Mouse (Mus musculus) urinary bladder, postnatal 4 days (tissue): ENCODE results near the gene Heg1.

Source experiments
- DNase-seq, 2 experiments: peaks; one replicate each; pipeline ENCODE4 v3.0.0; 2021 to 2022; ENCODE audit warnings: low spot score in 2 of 2

Gene Heg1

GRCm38 (mm10) chr16:33676347-33677312 lies 7.5 kb upstream of the Heg1 start:
- peak in 1 of 2 experiments; percentile 67 for DNase-seq

DNA sequence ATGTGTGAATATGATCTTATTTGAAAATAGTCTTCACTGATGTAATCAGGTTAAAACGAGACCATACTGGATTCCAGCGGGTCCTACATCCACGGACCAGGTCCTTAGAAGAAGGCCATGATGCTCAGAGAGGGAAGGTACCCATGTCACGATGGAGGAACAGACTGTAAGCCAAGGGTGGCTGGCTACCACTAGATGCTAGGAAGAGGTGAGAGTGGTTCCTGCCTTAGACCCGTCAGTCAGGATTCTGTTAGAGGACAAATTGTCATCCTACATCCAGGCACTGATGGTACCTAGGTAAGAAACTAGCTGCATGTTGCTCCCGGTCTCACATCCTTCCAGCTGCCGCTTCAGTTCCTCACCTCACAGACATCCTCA lies 6.9 kb upstream of the Heg1 start:
- DNase-seq, result no peak

- DNase-seq, result no peak
Observed at GRCm38 (mm10) chr16:33677901-33678300, 6.3 kb upstream of the Heg1 start.

- DNase-seq, result no peak
Observed at GRCm38 (mm10) chr16:33680271-33680670, 3.9 kb upstream of the Heg1 start.

GRCm38 (mm10) chr16:33680816-33681215 lies 3.4 kb upstream of the Heg1 start:
- no peak for DNase-seq

DNA sequence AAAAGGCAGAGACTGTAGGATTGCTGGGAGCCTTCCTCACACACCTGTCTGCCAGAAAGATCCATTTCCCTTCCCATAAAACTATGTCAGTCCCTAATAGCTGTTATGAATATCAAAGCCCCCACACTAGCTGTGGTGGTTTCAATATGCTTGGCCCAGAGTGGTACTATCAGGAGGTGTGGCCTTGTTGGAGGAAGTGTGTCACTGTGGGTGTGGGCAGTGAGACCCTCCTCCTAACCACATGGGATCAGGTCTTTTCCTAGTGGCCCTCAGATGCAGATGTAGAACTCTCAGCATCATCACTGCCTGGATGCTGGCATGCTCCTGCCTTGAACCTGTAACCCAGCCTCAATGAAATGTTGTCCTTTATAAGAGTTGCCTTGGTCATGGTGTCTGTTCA lies 2.5 kb upstream of the Heg1 start:
- DNase-seq, result no peak

- no peak for DNase-seq
Observed at GRCm38 (mm10) chr16:33682651-33683050, 1.5 kb upstream of the Heg1 start.

DNA sequence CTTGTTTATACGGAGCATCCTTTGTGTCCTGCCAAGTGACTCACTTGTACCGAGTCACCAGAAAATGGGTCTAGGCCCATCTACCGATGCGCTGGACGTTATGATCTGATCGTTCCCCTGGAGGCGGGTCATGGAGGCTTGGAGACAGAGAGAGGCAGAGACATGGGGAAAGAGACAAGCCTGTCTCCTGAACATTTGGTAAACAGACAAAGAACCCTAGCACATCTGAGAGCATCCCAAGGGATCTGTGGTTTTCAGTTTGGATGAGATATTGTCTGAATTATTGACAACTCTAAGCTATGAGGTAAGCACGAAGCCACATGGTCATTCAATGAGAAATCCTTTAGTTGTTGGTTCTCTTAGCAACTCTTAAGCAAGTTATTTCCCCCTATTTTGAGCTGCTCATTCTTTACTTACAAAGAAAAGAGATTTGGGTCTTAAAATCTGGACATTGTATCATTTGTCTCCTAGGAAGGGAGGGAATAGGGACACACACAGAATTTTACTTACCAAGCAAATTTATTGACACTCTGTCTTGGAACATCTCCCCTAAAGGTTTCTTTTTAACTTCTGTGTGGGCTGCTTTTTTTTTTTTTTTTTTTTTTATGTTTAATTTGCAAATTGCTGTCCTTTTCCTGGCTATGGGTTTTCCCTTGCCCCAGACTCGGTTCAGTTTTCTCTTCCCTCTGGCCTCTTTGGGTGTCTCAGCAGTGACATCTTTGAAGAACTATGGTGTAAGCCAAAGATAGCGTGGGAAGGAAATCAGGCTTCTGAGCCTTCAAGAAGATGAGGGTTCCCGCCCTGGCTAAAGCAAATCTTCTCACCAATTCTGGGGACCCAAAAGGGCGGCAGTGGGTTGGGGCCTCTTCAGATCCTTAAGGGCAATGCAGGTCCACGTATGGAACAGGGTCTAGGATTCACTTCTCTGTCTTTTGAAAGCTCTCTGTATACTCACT lies 686 bp upstream of the Heg1 start:
- no peak for DNase-seq

DNA sequence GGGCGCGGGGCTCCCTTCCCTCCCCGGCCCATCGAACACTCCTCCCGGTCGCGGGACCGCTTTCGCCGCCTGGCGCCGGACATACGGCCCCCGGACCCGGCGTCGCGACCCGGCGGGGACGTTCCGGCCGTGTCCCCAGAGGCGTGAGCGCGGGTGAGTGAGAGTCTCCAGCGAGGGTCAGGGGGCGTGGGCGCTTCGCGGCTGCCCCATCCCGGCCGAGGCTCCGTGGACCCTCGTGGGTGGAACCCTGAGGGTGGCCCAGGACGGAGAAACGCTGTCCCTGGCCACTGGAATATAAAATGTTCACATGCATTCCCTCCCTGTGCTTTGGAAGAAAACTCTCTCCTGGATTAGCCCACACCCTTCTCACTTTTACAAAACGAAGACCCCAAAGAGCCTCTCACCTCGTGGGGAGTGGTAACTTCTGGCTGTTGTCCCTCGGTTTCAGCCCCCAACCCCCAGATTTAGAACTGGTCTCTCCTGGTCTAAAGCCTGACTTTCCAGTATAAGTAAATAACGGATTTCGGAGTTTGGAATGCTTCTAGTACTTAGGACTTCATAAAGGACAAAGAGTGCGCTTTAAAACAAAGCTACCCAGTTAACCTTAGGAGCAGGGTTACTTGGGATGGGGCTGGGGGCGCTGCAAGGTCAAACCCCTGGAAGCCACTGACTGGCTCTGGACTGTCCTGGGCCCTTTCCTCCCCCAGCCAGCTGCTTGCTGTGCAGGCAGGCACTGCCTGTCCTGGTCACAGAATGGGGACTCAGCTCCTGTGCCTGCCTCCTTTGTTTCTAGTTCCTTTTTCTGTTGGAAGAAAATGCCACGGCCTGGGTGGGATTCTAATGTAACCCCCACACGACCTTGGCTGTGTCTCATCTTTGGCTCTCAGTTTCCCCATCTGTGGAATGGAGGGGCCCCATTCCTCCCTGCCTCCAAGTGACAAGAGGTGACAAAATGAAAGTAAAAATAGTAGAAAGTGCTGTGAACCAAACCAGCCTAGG lies 832 bp downstream of the Heg1 start:
- no peak for DNase-seq

DNA sequence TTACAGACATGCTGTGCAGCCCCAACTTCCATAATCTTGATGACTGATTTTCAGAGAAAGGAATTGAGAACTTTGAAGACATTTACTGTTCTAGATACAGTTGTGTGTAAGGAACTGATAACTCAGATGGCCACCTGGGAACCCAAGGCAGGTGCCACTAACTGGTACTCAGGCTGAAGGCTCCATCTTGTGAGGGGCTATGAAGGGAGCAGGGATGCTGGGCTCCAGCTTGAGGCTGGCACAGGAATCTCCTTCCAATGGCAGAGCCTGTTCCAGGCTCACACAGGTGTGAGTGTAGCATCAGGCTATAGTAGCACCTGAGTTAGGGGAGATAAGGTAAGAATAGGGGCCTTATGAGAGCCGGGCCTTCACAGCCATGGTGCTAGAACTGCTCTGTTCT lies 1.9 kb downstream of the Heg1 start:
- DNase-seq, result no peak

DNA sequence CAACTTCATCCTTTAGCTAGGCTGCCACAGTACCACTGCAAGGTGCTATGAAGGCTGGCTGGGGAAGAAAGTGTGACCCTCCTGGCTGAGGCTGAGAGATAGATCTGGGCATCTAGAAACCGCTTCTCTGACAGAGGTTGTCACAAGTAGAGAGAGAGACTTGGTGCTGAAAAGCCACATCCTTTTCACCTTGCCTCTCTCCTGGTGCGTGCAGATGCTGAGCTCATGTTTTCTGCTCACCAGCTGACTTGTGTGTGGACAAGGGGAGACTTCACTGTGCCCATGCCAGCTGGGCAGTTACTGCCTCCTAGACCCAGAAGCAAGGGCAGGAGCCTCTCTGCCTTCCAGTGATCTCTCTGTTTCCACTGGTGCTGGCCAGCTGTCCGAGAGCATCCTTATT lies 3.6 kb downstream of the Heg1 start:
- no peak for DNase-seq

DNA sequence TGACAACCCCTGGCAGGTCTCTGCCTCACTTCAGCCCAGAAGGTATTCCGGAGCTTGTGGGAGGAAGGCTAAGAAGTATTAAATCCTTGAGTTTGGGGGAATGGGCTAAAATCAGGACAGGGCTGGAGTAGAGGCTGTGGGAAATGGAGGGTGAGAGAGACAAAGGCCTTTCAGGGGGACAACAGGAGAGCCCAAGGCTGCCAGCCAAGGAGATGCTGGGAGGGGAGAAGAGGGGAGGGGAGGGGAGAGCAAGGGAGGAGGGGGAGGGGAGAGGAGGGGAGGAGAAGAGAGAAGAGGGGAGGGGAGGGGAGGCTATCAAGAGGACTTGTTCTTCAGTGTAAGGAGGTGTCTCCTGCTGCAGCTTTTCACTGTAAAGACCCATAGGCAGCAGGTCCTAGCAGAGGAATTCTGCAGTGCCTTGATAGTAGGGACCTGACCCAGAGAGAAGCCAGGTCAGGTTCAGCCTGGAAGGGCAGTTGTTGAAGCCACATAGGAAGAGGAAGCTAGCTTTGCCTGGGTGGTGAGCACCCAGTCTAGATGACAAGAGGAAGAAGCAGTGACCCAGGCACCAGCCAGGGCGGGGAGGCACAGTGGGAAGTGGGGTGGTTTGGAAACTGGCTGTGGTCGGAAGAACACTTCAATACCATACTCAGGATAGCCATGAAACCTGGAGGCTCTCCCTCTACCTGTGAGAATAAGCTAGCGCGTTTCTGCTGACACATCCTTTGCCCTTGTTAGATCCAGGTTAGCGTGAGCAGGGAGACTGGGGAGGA lies 7.0 kb downstream of the Heg1 start:
- DNase-seq, result no peak

GRCm38 (mm10) chr16:33693553-33693952 lies 9.4 kb downstream of the Heg1 start:
- no peak for DNase-seq

DNA sequence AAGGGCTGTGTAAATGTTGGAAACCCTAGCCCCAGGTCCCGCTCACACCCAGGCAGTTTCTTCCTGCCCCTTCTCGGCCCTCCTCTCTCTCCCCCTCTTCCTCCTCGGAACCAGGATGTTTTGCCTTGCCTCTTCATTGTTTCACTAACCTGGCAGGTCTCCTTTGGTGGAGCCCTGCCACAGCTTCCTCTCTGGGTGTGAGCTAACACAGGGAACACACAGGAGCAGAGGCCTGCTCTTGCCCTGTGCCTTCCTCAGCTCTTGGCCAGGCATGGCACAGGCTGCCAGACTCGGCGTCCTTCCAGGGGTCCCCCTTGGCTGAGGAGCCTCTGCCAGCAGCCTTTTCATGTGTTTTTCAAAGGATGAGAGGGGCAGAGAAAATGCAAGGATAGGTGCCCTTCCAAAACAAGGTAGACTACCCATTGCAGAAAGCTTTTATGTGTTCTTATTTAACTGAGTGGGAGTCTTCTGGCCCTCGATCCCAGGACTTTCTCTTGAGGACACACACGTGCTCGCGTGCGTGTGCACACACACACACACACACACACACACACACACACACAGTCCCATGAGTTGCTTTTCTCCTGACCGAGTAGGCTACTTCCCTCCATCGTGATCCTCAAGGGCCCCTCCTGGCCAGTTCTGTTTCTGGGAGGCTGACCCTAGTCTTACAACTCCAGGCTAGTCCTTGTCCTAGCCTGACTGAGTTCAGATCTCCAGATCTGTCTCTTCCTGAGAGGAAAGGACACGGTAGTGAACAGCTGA lies 12.8 kb downstream of the Heg1 start:
- no peak for DNase-seq

DNA sequence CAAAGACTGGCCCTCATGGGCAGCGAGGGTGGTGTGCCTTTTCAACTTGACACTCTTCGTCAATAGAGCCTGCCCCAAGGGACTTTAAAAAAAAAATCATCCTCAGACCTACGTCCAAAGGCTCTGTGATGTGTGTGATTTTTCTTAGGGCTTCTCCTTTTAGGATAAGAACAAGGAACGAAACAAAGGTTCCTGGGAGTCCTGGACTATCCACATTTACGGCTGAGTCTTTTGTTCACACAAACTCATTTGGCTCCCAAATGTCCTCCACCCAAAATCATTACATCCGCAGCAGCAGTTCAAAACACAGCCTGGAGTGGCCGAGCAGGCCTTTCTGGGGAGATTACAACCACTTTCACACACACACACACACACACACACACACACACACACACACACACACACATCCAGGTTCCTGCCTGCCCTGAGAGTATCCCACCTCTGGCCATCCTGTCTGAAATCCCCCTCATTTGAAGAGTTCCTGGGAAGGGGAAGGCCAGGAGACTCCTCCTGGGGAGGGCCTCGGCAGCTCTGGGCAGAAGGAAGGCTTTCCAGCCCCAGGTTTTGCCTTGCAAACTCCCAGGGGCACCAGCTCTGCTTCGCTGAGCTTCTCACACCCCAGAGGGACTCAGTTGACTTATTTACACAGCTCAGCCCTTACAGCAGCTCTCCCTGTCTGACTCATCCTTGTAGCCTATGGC lies 13.6 kb downstream of the Heg1 start:
- no peak for DNase-seq

GRCm38 (mm10) chr16:33698277-33698790 lies 14.2 kb downstream of the Heg1 start:
- DNase-seq, result no peak

- no peak for DNase-seq
Observed at GRCm38 (mm10) chr16:33700584-33700983, 16.4 kb downstream of the Heg1 start.

- DNase-seq, result no peak
Observed at GRCm38 (mm10) chr16:33701872-33702271, 17.7 kb downstream of the Heg1 start.

DNA sequence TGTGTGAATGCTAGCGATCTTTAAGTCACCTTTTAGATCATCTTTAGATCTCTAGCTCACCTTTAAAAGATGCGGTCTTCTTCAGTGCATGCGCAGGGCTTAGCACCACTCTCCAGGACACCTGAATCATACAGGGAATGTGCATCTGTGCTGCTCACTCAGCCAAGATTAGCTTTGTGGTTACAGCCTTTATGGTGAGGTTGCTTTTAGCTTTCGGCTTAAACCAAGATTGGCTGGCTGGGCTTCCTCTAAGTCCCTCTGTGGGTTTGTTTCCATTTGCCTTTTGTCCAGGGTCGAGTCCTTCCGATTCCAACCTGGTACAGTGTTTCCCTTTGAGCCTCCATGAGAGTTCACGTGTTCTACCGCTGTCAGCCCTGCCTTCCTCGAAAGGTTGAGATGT lies 20.1 kb downstream of the Heg1 start:
- no peak for DNase-seq
